Mouse (Mus musculus): ENCODE measurements around the gene Kmt2a.

DNA sequence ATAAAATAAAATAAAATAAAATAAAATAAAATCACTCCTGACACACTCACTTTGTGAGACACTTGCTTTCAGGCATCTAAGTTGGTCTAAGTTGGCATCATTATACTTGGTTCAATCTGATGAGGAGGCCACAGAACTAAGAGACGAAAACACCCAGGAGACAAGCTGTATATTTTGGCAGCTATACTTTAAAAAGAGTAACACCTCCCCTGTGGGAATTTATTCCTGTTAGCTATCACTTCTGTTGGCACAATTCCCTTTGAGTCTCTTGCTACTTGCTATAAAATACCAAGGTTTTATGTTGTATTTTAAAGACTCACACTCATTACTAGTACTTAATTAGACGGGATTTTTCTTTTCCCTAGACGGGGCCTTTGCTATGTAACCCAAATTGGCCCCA lies 22.4 kb downstream of the Kmt2a start:
- TF ChIP-seq MYOD1 (IDR thresholded peaks at IDR 0.05; ENCODE audit: control insufficient read depth, insufficient read length, low read depth) (no peak), CTCF (IDR thresholded peaks at IDR 0.05; ENCODE audit: control insufficient read depth, insufficient read depth, insufficient read length) (no peak), MYOG (IDR thresholded peaks at IDR 0.05; ENCODE audit: control insufficient read depth, extremely low read depth, insufficient read length) (no peak), USF1 (IDR thresholded peaks at IDR 0.05; ENCODE audit: low read depth) (no peak), MAX (IDR thresholded peaks at IDR 0.05) (no peak), FOSL1 (IDR thresholded peaks at IDR 0.05; ENCODE audit: insufficient read depth, low read length, poor library complexity, severe bottlenecking) (no peak), CEBPB (IDR thresholded peaks at IDR 0.05; ENCODE audit: low read depth) (no peak)

All from C2C12 (cell line).